Mouse (Mus musculus) G1E (cell line): ENCODE results near the gene Krtap4-1. TPM values are rescaled to one million over a fixed set of nuclear protein-coding genes. Genes with fewer than 3 reads are reported as not detected.
"Not testable (repeated sequence)": the region's sequence is repeated elsewhere in the genome, so short reads cannot be mapped to it uniquely, and the experiment has no call there.

Experiments used
- ATAC-seq: 2 replicates; pipeline ENCODE4 v1.8.0; 2016; ENCODE audit warnings: mild to moderate bottlenecking; ENCODE audit not compliant: insufficient number of reproducible peaks, poor library complexity, low FRiP score, severe bottlenecking; ENCODE audit errors: extremely low read depth
- DNase-seq: peaks from one replicate; pipeline ENCODE4 v3.0.0; 2012; ENCODE audit warnings: low spot score
- H3K27me3 ChIP-seq: 2 replicates; pipeline ENCODE4 v1.6.1; 2012; ENCODE audit warnings: mild to moderate bottlenecking, low read length, inconsistent platforms; ENCODE audit not compliant: insufficient read depth
- H3K36me3 ChIP-seq: replicated peaks from 2 replicates; pipeline ENCODE3; 2012; ENCODE audit warnings: mild to moderate bottlenecking, inconsistent platforms
- H3K4me1 ChIP-seq: 2 replicates; pipeline ENCODE4 v1.6.1; 2012; ENCODE audit warnings: low read depth, low read length, inconsistent platforms, mixed read lengths; ENCODE audit not compliant: insufficient read depth
- H3K4me3 ChIP-seq: 2 replicates; pipeline ENCODE4 v1.5.1; 2012; ENCODE audit warnings: low read depth, mild to moderate bottlenecking, inconsistent platforms, low read length, moderate library complexity, mixed read lengths
- H3K9me3 ChIP-seq: replicated peaks from 2 replicates; pipeline ENCODE4 v1.6.1; 2012; ENCODE audit warnings: inconsistent platforms
- CTCF ChIP-seq: IDR thresholded peaks from 2 replicates; pipeline ENCODE4 v1.5.1; 2012; ENCODE audit warnings: low read depth, low read length, inconsistent platforms, mixed read lengths
- GATA1 ChIP-seq: IDR thresholded peaks from 2 replicates; pipeline ENCODE4 v1.6.1; 2012; ENCODE audit warnings: borderline replicate concordance, low read length, inconsistent platforms, mixed read lengths
- GATA2 ChIP-seq: IDR thresholded peaks from 2 replicates; pipeline ENCODE4 v1.6.1; 2012; ENCODE audit warnings: low read depth, low read length, inconsistent platforms, borderline replicate concordance
- POLR2AphosphoS5 ChIP-seq: IDR thresholded peaks from 2 replicates; pipeline ENCODE4 v1.6.1; 2012; ENCODE audit warnings: low read depth, low read length, inconsistent platforms; ENCODE audit not compliant: insufficient replicate concordance
- TAL1 ChIP-seq: conservative IDR thresholded peaks from 2 replicates; pipeline ENCODE4 v1.6.1; 2012; ENCODE audit warnings: low read depth, low read length, inconsistent platforms, mixed read lengths
- polyA plus RNA-seq: library from polyadenylated mRNA; stranded (reverse); fragments of >175 nt; gene quantifications from 2 replicates; pipeline ENCODE4 v1.2.3, GENCODE M21; 2012
- total RNA-seq, 2 experiments: library from RNA; stranded (forward) in 1 of 2; stranded (reverse) in 1 of 2; fragments of 200-1000 nt in 1 of 2; fragments of >200 nt in 1 of 2; fragmentation: Nextera tagmentation in 1 of 2; gene quantifications; 2 replicates each; pipeline ENCODE4 v1.2.3; 2014 to 2017

Gene Krtap4-1
- total RNA-seq (2014; fragmentation: Nextera tagmentation) (not detected in 2 replicates), total RNA-seq (2017) (not detected in 2 replicates), polyA plus RNA-seq (not detected in 2 replicates)

- TF ChIP-seq CTCF (no peak), TAL1 (no peak), POLR2AphosphoS5 (no peak), GATA2 (no peak), GATA1 (no peak)
- Histone ChIP-seq H3K4me1 (no peaks in the 10 kb centered on the region), H3K4me3 (no peak within 1 kb of the TSS), H3K27me3 (no peaks in the 10 kb centered on the region), H3K36me3 (no peaks in the 10 kb centered on the region), H3K9me3 (peaks cover 11% of the 10 kb centered on the region)
- DNase-seq (no peak), ATAC-seq (no peak)
These were observed at the start of gene Krtap4-1 for GRCm38 (mm10) chr11:99628138-99628537. Gene Krtap4-1, minus strand, starts transcription at chr11:99628238.

GRCm38 (mm10) chr11:99665860-99666259, 37.8 kb upstream of the Krtap4-1 start, which contains the start of gene Krtap4-6:
Gene Krtap4-6, minus strand, starts transcription at chr11:99665960.
- H3K27me3 ChIP-seq = no peaks in the 10 kb centered on the region

GRCm38 (mm10) chr11:99662802-99663201, 34.8 kb upstream of the Krtap4-1 start:
- ATAC-seq (no peak), DNase-seq (no peak)
- Histone ChIP-seq H3K9me3 (peaks cover 30% of the 10 kb centered on the region), H3K27me3 (no peaks in the 10 kb centered on the region), H3K4me1 (no peaks in the 10 kb centered on the region), H3K4me3 (no peak overlapping the region), H3K36me3 (no peaks in the 10 kb centered on the region)
- no peak for TF ChIP-seq CTCF
- TF ChIP-seq GATA2 = no peak
- TF ChIP-seq POLR2AphosphoS5 = no peak
- TF ChIP-seq GATA1 = no peak
- TF ChIP-seq TAL1 = no peak

More at GRCm38 (mm10) chr11:99665860-99666259, 37.8 kb upstream of the Krtap4-1 start, which contains the start of gene Krtap4-6:
- no peak within 1 kb of the TSS for H3K4me3 ChIP-seq
- H3K36me3 ChIP-seq = no peaks in the 10 kb centered on the region
- TF ChIP-seq CTCF (no peak), POLR2AphosphoS5 (no peak), GATA2 (no peak), TAL1 (no peak), GATA1 (no peak)
- H3K4me1 ChIP-seq = no peaks in the 10 kb centered on the region
- peaks cover 19% of the 10 kb centered on the region for H3K9me3 ChIP-seq
- ATAC-seq (no peak), DNase-seq (no peak)

DNA sequence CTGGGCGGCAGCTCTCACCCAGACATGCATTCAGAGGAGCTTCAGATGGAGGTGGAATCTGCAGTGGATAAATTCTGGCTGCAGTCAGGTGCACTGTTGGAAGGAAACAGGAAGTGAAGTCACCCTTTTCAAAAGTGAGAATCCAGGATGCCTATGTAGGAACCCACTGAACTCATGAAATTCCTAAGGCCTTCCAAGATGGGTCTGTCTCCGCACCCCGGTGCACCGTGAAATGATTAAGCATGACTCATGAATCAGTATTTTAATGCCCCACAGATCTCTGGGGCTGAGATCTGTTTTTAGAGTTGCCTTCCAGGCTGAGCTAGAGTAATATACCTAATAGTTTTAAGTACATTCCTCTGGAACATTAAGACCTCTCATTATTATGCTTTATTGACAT, 31.2 kb upstream of the Krtap4-1 start:
- Histone ChIP-seq H3K9me3 (peaks cover 28% of the 10 kb centered on the region), H3K4me3 (no peak overlapping the region), H3K36me3 (no peaks in the 10 kb centered on the region), H3K27me3 (no peaks in the 10 kb centered on the region), H3K4me1 (no peaks in the 10 kb centered on the region)
- ATAC-seq (no peak), DNase-seq (no peak)
- TF ChIP-seq GATA2 (no peak), GATA1 (no peak), POLR2AphosphoS5 (no peak), CTCF (no peak), TAL1 (no peak)

- not testable (repeated sequence) for DNase-seq, ATAC-seq, H3K4me1 ChIP-seq, H3K4me3 ChIP-seq, H3K27me3 ChIP-seq, H3K36me3 ChIP-seq
- peaks cover 25% of the 10 kb centered on the region for H3K9me3 ChIP-seq
These were observed 30.5 kb upstream of the Krtap4-1 start, which contains the start of gene Gm11563 for GRCm38 (mm10) chr11:99658467-99659010. Gene Gm11563, minus strand, starts transcription at chr11:99658960.

DNA sequence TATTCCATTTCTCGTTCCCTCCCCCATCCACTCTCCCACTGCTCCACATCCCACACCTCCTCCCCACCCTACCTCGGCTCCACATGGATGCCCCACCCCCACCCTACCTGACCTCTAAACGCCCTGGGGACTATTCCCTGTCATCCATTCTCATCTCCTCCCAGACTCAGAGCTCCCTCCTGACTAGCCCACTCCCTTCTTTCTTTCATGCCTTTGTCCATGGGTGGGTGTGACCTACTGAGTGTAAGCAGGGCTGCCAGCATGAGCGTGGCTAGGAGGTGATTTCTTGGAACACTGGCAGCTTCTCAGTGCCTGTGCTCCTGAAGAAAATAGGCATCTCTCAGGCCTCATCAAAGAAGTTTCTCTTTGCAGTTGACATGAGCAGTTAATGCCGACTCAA, 29.0 kb upstream of the Krtap4-1 start:
- no peak for ATAC-seq
- no peak for TF ChIP-seq GATA2
- TF ChIP-seq CTCF = no peak
- no peak for TF ChIP-seq GATA1
- no peak for TF ChIP-seq TAL1
- TF ChIP-seq POLR2AphosphoS5 = no peak
- Histone ChIP-seq H3K27me3 (no peaks in the 10 kb centered on the region), H3K36me3 (no peaks in the 10 kb centered on the region), H3K4me3 (no peak overlapping the region), H3K4me1 (no peaks in the 10 kb centered on the region), H3K9me3 (peaks cover 21% of the 10 kb centered on the region)
- no peak for DNase-seq

GRCm38 (mm10) chr11:99650136-99650535, 22.1 kb upstream of the Krtap4-1 start, which contains the start of gene Gm11555:
Gene Gm11555, minus strand, starts transcription at chr11:99650236.
- no peak for DNase-seq
- no peaks in the 10 kb centered on the region for H3K4me1 ChIP-seq
- peaks cover 14% of the 10 kb centered on the region for H3K9me3 ChIP-seq
- no peak within 1 kb of the TSS for H3K4me3 ChIP-seq
- ATAC-seq = no peak
- no peak for TF ChIP-seq POLR2AphosphoS5
- no peak for TF ChIP-seq CTCF
- TF ChIP-seq GATA1 = no peak
- no peak for TF ChIP-seq GATA2
- no peak for TF ChIP-seq TAL1
- no peaks in the 10 kb centered on the region for H3K36me3 ChIP-seq
- no peaks in the 10 kb centered on the region for H3K27me3 ChIP-seq
